Mouse (Mus musculus) layer of hippocampus, adult 2 months (tissue): Measurements from ENCODE around the gene Prss57. TPM values are rescaled to one million over a fixed set of nuclear protein-coding genes. Genes with fewer than 3 reads are reported as not detected.

ENCODE experiments used
- DNase-seq, 2 experiments: peaks; one replicate each; pipeline ENCODE4 v3.0.0; 2022; ENCODE audit warnings: low spot score in 2 of 2
- H3K27ac ChIP-seq: fragments of 200-600 bp; 2 replicates; pipeline ENCODE4 v1.8.1; 2022
- H3K4me3 ChIP-seq: fragments of 200-600 bp; 2 replicates; pipeline ENCODE4 v1.8.1; 2022; ENCODE audit warnings: mild to moderate bottlenecking
- CTCF ChIP-seq: fragments of 200-600 bp; conservative IDR thresholded peaks from 2 replicates; pipeline ENCODE4 v1.8.1; 2022; ENCODE audit warnings: antibody characterized with exemption, mild to moderate bottlenecking, moderate library complexity
- total RNA-seq, 2 experiments: library from RNA; stranded (reverse); gene quantifications; 2 replicates each; pipeline ENCODE4 v1.2.3; 2021

Prss57 gene
- total RNA-seq, 2 experiments from 2014 or later, result 0.26 to 0.37 TPM

DNA sequence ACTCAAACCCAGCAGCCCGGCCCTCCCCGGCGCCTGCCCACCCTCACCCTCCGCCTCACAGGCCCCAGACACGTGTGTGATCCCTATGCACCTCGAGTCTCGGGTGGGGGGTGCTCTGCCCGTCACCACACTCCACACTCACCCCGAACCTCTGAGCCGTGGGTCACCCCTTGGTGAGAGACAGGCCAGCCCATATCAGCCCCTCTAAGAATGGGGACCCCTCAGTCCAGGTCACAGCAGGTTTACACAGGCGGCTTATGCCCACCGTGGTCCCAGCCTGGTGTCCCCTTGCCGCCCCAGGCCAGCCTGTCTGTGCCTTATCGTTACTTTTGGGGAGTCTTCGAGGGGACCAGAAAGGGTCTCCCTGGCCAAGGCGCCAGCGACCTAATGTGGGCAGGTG, 28.8 kb upstream of the Prss57 start:
- no peak for TF ChIP-seq CTCF
- DNase-seq, result no peak
- no peak overlapping the region for H3K4me3 ChIP-seq
- no peak overlapping the region for H3K27ac ChIP-seq

DNA sequence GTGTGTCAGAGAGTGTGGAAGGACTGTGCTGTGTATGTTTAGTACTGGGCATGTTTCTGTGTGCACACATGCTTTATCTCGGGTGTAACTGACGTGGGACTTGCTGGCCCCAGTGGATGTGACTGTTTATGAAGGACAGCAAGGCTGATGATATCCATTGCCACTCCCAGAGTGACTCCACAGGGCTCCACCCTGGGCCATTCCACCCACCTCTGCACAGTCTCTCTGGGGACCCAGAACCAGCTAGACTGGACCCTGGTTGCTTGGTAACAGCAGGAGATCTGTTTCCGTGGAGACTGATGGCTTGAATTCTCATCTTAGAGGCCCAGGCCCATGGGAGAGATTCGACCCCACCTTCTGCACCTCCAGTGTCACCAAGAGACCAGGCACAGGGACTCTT, 27.5 kb upstream of the Prss57 start:
- H3K4me3 ChIP-seq, result no peak overlapping the region
- no peak for TF ChIP-seq CTCF
- H3K27ac ChIP-seq, result no peak overlapping the region
- no peak for DNase-seq

DNA sequence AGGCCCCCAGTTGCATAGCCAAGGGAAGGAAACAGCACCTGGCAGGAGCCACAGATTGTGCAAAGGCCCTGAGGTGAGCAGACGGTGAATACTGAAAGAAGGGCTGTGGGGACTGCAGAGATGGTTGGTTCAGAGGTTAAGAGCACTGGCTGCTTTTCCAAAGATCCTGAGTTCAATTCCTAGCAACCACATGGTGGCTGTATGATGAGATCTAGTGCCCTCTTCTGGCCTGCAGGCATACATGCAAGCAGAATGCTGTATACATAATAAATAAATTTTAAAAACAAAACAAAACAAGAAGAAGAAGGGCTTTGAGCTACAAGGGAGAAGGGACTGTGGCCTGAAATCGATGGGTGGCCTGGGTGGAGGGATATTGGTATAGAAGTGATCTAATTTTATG, 26.4 kb upstream of the Prss57 start:
- peak; percentile 78 for TF ChIP-seq CTCF

DNA sequence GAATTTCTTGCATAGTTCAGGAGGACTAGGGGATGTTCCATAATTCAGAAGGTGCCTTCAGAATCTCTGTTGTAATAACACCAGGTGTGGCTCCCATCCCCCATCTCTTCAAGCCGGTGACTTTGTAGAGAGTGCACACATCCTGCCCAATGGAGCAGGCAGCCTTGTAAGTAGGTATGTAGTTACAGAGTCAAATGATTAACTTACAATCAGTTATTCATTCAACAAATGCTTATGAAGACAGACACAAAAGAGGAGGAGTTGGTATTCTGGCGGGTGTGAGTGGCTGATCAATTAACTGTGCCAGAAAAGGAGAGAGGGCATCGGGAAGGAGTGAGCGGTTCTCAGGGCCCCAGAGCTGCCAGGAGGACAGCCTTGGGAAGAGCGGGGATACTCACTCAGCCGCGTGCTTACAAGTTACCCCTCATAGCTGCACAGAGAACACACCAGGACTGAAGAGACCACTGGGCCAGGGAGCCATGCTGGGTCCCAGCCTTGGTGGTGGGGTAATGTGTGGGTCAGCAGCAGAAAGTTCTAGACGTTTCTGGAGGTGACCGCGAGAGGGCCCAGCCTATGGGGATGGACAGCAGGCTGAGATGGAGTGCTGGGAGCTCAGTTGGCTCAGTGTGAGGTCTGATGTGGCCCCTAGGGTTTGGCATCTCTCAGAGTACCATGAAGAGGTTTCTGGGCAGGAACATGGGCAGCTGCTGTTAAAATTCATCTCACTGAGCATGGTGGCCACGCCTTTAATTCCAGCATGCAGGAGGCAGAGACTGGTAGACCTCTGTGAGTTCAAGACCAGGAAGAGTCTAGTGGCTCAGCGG, 25.1 kb upstream of the Prss57 start:
- H3K4me3 ChIP-seq, result no peak overlapping the region
- no peak for DNase-seq
- no peak for TF ChIP-seq CTCF
- H3K27ac ChIP-seq, result no peak overlapping the region

More for the DNA sequence above, 26.4 kb upstream of the Prss57 start:
- DNase-seq, result no peak
- no peak overlapping the region for H3K4me3 ChIP-seq
- no peak overlapping the region for H3K27ac ChIP-seq

DNA sequence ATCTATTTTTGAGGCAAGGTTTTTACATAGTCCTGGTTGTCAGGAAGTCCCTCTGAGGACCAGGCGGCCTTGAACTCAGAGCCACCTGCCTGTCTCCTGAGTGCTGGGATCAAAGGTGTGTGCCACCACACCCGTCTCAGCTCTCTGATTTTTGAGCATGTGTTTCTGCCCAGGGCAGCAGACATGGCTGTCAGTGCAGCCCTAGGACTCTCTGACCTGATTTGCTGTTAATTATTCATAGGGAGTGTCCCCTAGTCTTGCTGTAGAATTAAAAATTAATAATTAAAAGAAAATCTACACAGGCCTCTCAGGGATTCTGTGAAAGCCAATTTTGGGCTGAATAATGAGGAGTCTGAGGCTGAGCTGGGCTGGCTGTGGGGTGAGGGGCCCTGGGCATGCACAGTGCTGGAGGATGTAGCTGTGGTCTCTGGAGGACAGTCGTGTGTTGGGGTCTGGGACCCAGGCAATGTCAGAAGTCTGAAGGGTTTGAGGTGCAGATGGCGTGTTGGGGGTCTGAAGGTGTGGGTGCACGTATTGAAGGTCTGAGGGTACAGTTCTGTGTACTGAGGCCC, 23.6 kb upstream of the Prss57 start:
- no peak for DNase-seq
- no peak overlapping the region for H3K4me3 ChIP-seq
- no peak overlapping the region for H3K27ac ChIP-seq
- TF ChIP-seq CTCF, result no peak

DNA sequence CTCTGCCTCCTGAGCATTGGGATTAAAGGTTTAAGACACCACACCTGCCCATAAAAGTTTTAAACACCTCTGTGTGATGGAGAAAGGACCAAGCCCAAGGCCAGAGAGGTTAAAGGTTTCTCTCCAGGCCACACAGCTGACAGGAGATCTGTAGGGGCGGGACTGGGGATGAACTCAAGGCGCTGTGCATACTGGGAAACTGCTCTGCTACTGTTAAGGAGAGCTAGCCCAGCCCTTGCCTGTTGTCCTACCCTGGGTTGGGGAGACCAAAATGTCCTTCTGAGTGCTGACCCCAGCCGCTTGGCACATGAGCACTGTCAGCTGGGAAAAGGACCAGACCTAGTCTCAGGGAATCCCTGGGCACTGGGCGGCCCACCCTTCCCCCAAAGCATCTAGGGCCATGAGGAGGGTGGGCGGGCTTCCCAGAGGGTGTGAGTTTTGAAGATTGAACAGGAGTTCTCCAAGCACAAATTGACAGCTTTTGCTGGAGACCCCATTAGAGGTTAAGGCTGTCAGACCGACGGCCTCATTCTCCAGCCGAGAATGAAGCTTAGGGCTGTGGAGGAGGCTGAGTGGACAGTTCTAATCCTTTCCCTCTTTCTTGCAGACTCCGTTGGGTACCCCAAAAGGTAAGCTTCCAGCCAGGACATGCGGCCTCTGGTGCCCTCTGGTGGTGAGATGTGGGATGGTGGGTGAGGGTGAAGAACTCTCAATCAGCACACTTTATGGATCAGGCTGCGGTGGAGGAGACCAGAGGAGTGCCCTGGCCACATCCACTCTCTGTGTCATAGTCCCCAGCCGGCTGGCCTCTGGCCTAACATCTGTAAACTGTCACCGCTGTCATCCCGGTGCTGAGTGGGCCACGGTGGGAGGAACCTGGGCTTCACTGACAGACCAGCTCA, 21.2 kb upstream of the Prss57 start:
- no peak overlapping the region for H3K27ac ChIP-seq
- DNase-seq, result peak; percentile 79 to 97

DNA sequence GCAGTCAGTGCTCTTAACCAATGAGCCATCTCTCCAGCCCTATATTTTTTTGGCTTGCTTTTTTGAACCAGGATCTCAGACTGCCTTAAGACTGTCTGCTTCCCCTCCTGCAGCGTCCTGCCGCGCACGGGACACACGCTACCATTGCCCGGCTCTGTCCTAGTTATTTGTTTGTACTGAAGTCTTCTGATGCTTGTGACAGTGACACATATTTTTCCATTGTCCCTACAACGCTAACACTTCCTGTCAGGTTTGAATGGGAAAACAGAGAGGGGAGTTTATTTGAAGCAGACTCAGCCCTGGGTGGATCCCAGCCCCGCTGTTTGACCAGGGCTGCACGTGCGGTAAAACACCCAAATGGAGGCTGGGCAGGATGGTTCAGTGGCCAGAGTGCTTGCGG, 18.0 kb upstream of the Prss57 start:
- peak overlapping the region; percentile 54; the same call in 1 of the 2 replicates for H3K27ac ChIP-seq
- no peak for DNase-seq
- no peak overlapping the region for H3K4me3 ChIP-seq
- no peak for TF ChIP-seq CTCF

More for the DNA sequence above, 21.2 kb upstream of the Prss57 start:
- peak; percentile 98 for TF ChIP-seq CTCF
- H3K4me3 ChIP-seq, result no peak overlapping the region

DNA sequence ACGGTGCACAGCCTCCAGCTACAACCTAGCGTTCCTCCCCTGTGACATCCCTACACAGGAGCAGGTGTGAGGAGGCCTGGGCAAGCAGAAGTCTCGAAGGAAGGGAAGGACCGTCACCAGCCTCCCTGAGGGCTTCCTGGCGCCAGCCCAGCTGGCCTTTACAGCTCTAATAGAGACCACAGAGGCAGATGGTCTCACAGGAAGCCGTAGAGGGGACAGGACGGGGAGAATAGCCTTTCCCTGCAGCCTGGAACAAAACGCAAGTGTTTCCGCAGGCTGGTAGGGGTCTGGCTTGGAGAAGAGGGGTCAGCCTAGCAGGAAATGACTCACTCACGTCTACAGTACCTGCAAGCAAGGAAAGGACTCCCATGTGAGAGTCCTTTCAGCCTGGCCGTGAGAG, 17.1 kb upstream of the Prss57 start:
- TF ChIP-seq CTCF, result no peak
- no peak for DNase-seq
- Histone ChIP-seq H3K27ac (peak overlapping the region; percentile 54; the same call in 1 of the 2 replicates), H3K4me3 (no peak overlapping the region)

DNA sequence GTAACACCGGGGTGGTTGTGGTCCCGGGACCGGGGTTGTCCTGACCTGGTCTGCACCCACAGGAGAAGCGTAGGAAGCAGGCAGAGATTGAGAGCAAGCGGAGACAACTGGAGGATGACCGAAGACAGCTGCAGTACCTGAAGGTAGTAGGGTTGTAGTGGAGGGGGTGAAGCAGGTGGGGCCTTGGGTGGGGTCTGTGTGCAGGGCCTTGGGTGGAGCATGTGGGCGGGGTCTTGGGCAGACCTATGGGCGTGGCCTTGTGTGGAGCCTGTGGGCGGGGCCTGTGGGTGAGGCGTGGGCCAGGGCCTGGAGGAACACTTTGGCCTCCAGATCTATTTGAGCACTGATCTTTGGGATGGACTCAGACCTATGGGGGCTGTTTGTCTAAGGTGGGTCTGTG, 16.2 kb upstream of the Prss57 start:
- DNase-seq, result no peak
- Histone ChIP-seq H3K27ac (peak overlapping the region; percentile 97), H3K4me3 (no peak overlapping the region; the same call in 1 of the 2 replicates)
- no peak for TF ChIP-seq CTCF

DNA sequence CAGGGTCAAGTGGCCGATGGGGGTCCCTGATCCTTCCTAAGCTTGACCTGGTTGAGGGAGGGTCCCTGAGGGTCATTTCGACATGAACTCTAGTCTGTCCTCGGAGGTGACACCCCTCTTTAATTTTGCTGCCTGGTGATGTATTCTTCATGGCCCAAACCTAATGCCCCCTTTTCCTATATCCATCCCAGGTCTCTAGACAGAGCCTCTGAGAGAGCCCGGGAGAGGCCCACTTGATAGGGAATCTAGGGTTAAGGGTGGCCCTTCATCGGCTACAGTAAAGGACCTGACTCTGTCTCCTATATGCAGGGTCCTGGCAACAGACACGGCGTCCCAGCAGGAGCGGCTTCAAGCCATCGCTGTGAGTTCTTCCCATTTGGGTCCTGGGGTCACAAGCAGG, 15.6 kb upstream of the Prss57 start:
- Histone ChIP-seq H3K27ac (peak overlapping the region; percentile 97), H3K4me3 (no peak overlapping the region; the same call in 1 of the 2 replicates)
- no peak for TF ChIP-seq CTCF
- no peak for DNase-seq

DNA sequence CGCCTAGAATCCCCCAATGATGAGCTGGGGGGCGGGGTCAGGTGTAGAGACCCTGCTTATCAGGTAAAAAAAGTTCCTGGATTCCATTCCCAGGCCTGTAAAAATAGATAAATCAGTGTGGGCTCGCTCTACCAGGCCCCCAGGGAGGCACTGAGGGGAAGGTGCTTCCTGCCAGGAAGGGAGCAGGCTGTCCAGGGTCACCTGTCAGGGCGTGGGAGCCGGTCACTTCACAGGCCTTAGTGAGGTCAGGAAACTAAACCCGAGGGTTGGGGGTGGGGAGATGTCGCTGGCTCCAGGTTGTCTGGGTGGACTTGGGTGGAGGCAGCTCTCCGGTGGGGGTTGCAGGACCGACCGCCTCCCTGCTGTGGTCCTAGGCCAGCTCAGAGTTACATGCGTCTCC, 14.9 kb upstream of the Prss57 start:
- H3K4me3 ChIP-seq, result no peak overlapping the region
- TF ChIP-seq CTCF, result no peak
- DNase-seq, result no peak
- H3K27ac ChIP-seq, result peak overlapping the region; percentile 97

DNA sequence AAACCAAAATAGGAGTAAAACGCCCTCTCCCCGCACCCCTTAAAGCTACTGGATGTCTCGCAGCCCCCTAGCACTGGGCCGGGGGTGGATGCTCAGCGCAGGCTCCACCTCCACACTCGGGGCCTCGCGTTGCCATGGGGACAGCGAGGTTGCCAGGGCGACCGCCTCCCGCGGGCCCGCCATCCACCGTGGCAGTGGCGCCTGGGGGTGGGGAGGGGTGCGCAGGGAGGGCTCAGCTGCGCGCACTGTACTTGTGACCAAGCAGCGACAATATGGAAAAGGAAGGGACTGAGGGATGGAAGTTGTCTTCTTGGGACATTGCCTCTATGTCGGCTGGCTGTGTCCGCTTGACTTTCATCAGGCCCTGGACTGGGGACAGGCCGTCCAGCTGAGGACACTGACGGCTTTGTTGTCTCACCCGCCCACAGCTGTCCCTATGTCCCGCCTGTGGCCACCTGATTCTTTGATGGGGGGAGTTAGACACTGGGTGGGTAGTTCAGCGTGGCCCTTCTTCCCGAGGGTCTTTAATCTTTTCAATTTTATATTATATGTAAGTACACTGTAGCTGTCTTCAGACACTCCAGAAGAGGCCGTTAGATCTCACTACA, 13.1 kb upstream of the Prss57 start:
- TF ChIP-seq CTCF, result no peak
- peak overlapping the region; percentile 49 for H3K4me3 ChIP-seq
- peak; percentile 96 to 98 for DNase-seq

More for the DNA sequence above, 13.1 kb upstream of the Prss57 start:
- peak overlapping the region; percentile 97 for H3K27ac ChIP-seq
